Mouse (Mus musculus): ENCODE results near the gene Pex6.
A peak's percentile ranks its signal among the peaks of the same experiment; 100 is the strongest.

The Pex6 gene

GRCm38 (mm10) chr17:46710959-46711597, at the start of gene Pex6:
Pex6 (plus strand) TSS chr17:46711463.
- peak; percentile 93 for DNase-seq (ENCODE audit: low read depth)

- DNase-seq (ENCODE audit: low read depth): no peak
Observed at GRCm38 (mm10) chr17:46661981-46662380, 49.3 kb upstream of the Pex6 start.

GRCm38 (mm10) chr17:46662730-46663129, 48.5 kb upstream of the Pex6 start:
- DNase-seq (ENCODE audit: low read depth): no peak

- no peak for DNase-seq (ENCODE audit: low read depth)
Observed at GRCm38 (mm10) chr17:46667712-46668111, 43.6 kb upstream of the Pex6 start.

- DNase-seq (ENCODE audit: low read depth): no peak
Observed at GRCm38 (mm10) chr17:46669911-46670310, 41.4 kb upstream of the Pex6 start.

GRCm38 (mm10) chr17:46673850-46674529, 37.3 kb upstream of the Pex6 start, which contains the start of gene Rrp36:
Rrp36 (minus strand) TSS chr17:46674352.
- DNase-seq (ENCODE audit: low read depth): peak; percentile 90

- DNase-seq (ENCODE audit: low read depth): no peak
Observed at GRCm38 (mm10) chr17:46674530-46675283, 36.6 kb upstream of the Pex6 start.

GRCm38 (mm10) chr17:46678416-46678815, 32.8 kb upstream of the Pex6 start, which contains the start of gene Mea1:
Mea1 (plus strand) TSS chr17:46678793.
- DNase-seq (ENCODE audit: low read depth): no peak

GRCm38 (mm10) chr17:46678911-46679310, 32.4 kb upstream of the Pex6 start:
- DNase-seq (ENCODE audit: low read depth): no peak

- DNase-seq (ENCODE audit: low read depth): peak; percentile 34
Observed at GRCm38 (mm10) chr17:46679843-46680759, 31.2 kb upstream of the Pex6 start.

GRCm38 (mm10) chr17:46680760-46681373, 30.4 kb upstream of the Pex6 start, which contains the start of gene Klhdc3:
Klhdc3 (minus strand) TSS chr17:46680914.
- DNase-seq (ENCODE audit: low read depth): peak; percentile 98

GRCm38 (mm10) chr17:46681466-46682118, 29.7 kb upstream of the Pex6 start:
- no peak for DNase-seq (ENCODE audit: low read depth)

- DNase-seq (ENCODE audit: low read depth): no peak
Observed at GRCm38 (mm10) chr17:46682654-46683389, 28.4 kb upstream of the Pex6 start.

- DNase-seq (ENCODE audit: low read depth): no peak
Observed at GRCm38 (mm10) chr17:46685913-46686312, 25.4 kb upstream of the Pex6 start.

GRCm38 (mm10) chr17:46690665-46691064, 20.6 kb upstream of the Pex6 start:
- DNase-seq (ENCODE audit: low read depth): no peak

- no peak for DNase-seq (ENCODE audit: low read depth)
Observed at GRCm38 (mm10) chr17:46691390-46691789, 19.9 kb upstream of the Pex6 start.

- DNase-seq (ENCODE audit: low read depth): no peak
Observed at GRCm38 (mm10) chr17:46694517-46695063, 16.7 kb upstream of the Pex6 start.

- no peak for DNase-seq (ENCODE audit: low read depth)
Observed at GRCm38 (mm10) chr17:46698515-46698914, 12.7 kb upstream of the Pex6 start.

- DNase-seq (ENCODE audit: low read depth): no peak
Observed at GRCm38 (mm10) chr17:46699245-46699644, 12.0 kb upstream of the Pex6 start.

- DNase-seq (ENCODE audit: low read depth): no peak
Observed at GRCm38 (mm10) chr17:46699912-46700311, 11.4 kb upstream of the Pex6 start.

All from c-Kit-positive CD71-negative TER-119-negative erythroid progenitor cells, embryonic 14.5 days (primary cell).